Mouse (Mus musculus): ENCODE measurements at regions not wholly inside any gene's neighbourhood (a gene's known extent, or its start where the extent isn't known, plus 50 kb on each side); places are given as distances from the start of the nearest gene placed in this dataset.

- DNase-seq, result no peak
- intact Hi-C loops (cut with DNase I; ENCODE audit: low total_unique reads), result no loop called here
Observed at GRCm38 (mm10) chr6:12140596-12140995, 233.0 kb downstream of the Phf14 start.

GRCm38 (mm10) chr6:12145216-12145615 lies 237.6 kb downstream of the Phf14 start:
- intact Hi-C loops (cut with DNase I; ENCODE audit: low total_unique reads), result no loop called here
- DNase-seq, result no peak

GRCm38 (mm10) chr6:12150613-12151333 lies 243.2 kb downstream of the Phf14 start:
- no peak for DNase-seq
- intact Hi-C loops (cut with DNase I; ENCODE audit: low total_unique reads), result no loop called here

- no peak for DNase-seq
- intact Hi-C loops (cut with DNase I; ENCODE audit: low total_unique reads), result no loop called here
Observed at GRCm38 (mm10) chr6:12163971-12164370, 256.4 kb downstream of the Phf14 start.

GRCm38 (mm10) chr6:12168533-12168932 lies 260.9 kb downstream of the Phf14 start:
- no peak for DNase-seq
- intact Hi-C loops (cut with DNase I; ENCODE audit: low total_unique reads), result no loop called here

- intact Hi-C loops (cut with DNase I; ENCODE audit: low total_unique reads), result no loop called here
- no peak for DNase-seq
Observed at GRCm38 (mm10) chr6:12169431-12169830, 261.8 kb downstream of the Phf14 start.

- intact Hi-C loops (cut with DNase I; ENCODE audit: low total_unique reads), result no loop called here
- DNase-seq, result no peak
Observed at GRCm38 (mm10) chr6:12170722-12171121, 263.1 kb downstream of the Phf14 start.

- intact Hi-C loops (cut with DNase I; ENCODE audit: low total_unique reads), result no loop called here
- DNase-seq, result no peak
Observed at GRCm38 (mm10) chr6:12171189-12171588, 263.6 kb downstream of the Phf14 start.

GRCm38 (mm10) chr6:12177996-12178395 lies 270.4 kb downstream of the Phf14 start:
- no peak for DNase-seq

GRCm38 (mm10) chr6:12180951-12181350 lies 273.3 kb downstream of the Phf14 start:
- intact Hi-C loops (cut with DNase I; ENCODE audit: low total_unique reads), result no loop called here
- DNase-seq, result no peak

More at GRCm38 (mm10) chr6:12177996-12178395, 270.4 kb downstream of the Phf14 start:
- intact Hi-C loops (cut with DNase I; ENCODE audit: low total_unique reads), result no loop called here

GRCm38 (mm10) chr6:12210190-12210589 lies 302.6 kb downstream of the Phf14 start:
- intact Hi-C loops (cut with DNase I; ENCODE audit: low total_unique reads), result no loop called here
- DNase-seq, result no peak

- intact Hi-C loops (cut with DNase I; ENCODE audit: low total_unique reads), result no loop called here
- DNase-seq, result no peak
Observed at GRCm38 (mm10) chr6:12214526-12215177, 307.0 kb downstream of the Phf14 start.

GRCm38 (mm10) chr6:12215178-12215553 lies 307.6 kb downstream of the Phf14 start:
- DNase-seq, result no peak
- intact Hi-C loops (cut with DNase I; ENCODE audit: low total_unique reads), result no loop called here

- DNase-seq, result no peak
- intact Hi-C loops (cut with DNase I; ENCODE audit: low total_unique reads), result no loop called here
Observed at GRCm38 (mm10) chr6:12244151-12244550, 336.5 kb downstream of the Phf14 start.

GRCm38 (mm10) chr6:12247975-12248374 lies 340.4 kb downstream of the Phf14 start:
- intact Hi-C loops (cut with DNase I; ENCODE audit: low total_unique reads), result no loop called here
- no peak for DNase-seq

GRCm38 (mm10) chr6:12248599-12248998 lies 341.0 kb downstream of the Phf14 start:
- intact Hi-C loops (cut with DNase I; ENCODE audit: low total_unique reads), result no loop called here
- DNase-seq, result no peak

- no peak for DNase-seq
- intact Hi-C loops (cut with DNase I; ENCODE audit: low total_unique reads), result no loop called here
Observed at GRCm38 (mm10) chr6:12254507-12254906, 346.9 kb downstream of the Phf14 start.

- no peak for DNase-seq
- intact Hi-C loops (cut with DNase I; ENCODE audit: low total_unique reads), result no loop called here
Observed at GRCm38 (mm10) chr6:12255434-12255833, 347.8 kb downstream of the Phf14 start.

- no peak for DNase-seq
- intact Hi-C loops (cut with DNase I; ENCODE audit: low total_unique reads), result no loop called here
Observed at GRCm38 (mm10) chr6:12258273-12258672, 350.7 kb downstream of the Phf14 start.

GRCm38 (mm10) chr6:12258940-12259481 lies 351.4 kb downstream of the Phf14 start:
- no peak for DNase-seq
- intact Hi-C loops (cut with DNase I; ENCODE audit: low total_unique reads), result no loop called here

- no peak for DNase-seq
- intact Hi-C loops (cut with DNase I; ENCODE audit: low total_unique reads), result no loop called here
Observed at GRCm38 (mm10) chr6:12259629-12260028, 352.0 kb downstream of the Phf14 start.

Measured in gastrocnemius, postnatal 14 days (tissue).